Mouse (Mus musculus) testis, postnatal 10 days (tissue): ENCODE results near the gene Wdfy3.

Experiments used
- DNase-seq: peaks from one replicate; pipeline ENCODE4 v3.0.0; 2021; ENCODE audit warnings: low spot score

Wdfy3 gene

GRCm38 (mm10) chr5:101832042-101832441 is 237.7 kb downstream of the Wdfy3 start:
- no peak for DNase-seq

GRCm38 (mm10) chr5:101830180-101830579 is 239.5 kb downstream of the Wdfy3 start:
- DNase-seq: no peak

- no peak for DNase-seq
Measured at GRCm38 (mm10) chr5:101828932-101829331, 240.8 kb downstream of the Wdfy3 start.

GRCm38 (mm10) chr5:101827477-101827876 is 242.2 kb downstream of the Wdfy3 start:
- no peak for DNase-seq

- DNase-seq: peak; percentile 79
Measured at GRCm38 (mm10) chr5:101826531-101826970, 243.2 kb downstream of the Wdfy3 start.

- no peak for DNase-seq
Measured at GRCm38 (mm10) chr5:101825111-101825911, 244.4 kb downstream of the Wdfy3 start.

GRCm38 (mm10) chr5:101822311-101822670 is 247.4 kb downstream of the Wdfy3 start:
- DNase-seq: no peak

GRCm38 (mm10) chr5:101821491-101822310 is 248.0 kb downstream of the Wdfy3 start:
- DNase-seq: no peak

- no peak for DNase-seq
Measured at GRCm38 (mm10) chr5:101821052-101821451, 248.7 kb downstream of the Wdfy3 start.

GRCm38 (mm10) chr5:101819844-101820243 is 249.9 kb downstream of the Wdfy3 start:
- no peak for DNase-seq

GRCm38 (mm10) chr5:101819216-101819615 is 250.5 kb downstream of the Wdfy3 start:
- no peak for DNase-seq

- no peak for DNase-seq
Measured at GRCm38 (mm10) chr5:101816822-101817221, 252.9 kb downstream of the Wdfy3 start.

- DNase-seq: no peak
Measured at GRCm38 (mm10) chr5:101811296-101812169, 258.2 kb downstream of the Wdfy3 start.

GRCm38 (mm10) chr5:101802358-101803022 is 267.2 kb downstream of the Wdfy3 start:
- no peak for DNase-seq

GRCm38 (mm10) chr5:101801891-101802290 is 267.8 kb downstream of the Wdfy3 start:
- no peak for DNase-seq

- DNase-seq: no peak
Measured at GRCm38 (mm10) chr5:101792665-101793064, 277.1 kb downstream of the Wdfy3 start.

- no peak for DNase-seq
Measured at GRCm38 (mm10) chr5:101790560-101790959, 279.2 kb downstream of the Wdfy3 start.

- no peak for DNase-seq
Measured at GRCm38 (mm10) chr5:101789770-101790169, 280.0 kb downstream of the Wdfy3 start.

- no peak for DNase-seq
Measured at GRCm38 (mm10) chr5:101785921-101786614, 283.7 kb downstream of the Wdfy3 start.

- DNase-seq: no peak
Measured at GRCm38 (mm10) chr5:101784787-101785186, 284.9 kb downstream of the Wdfy3 start.

- DNase-seq: no peak
Measured at GRCm38 (mm10) chr5:101784328-101784727, 285.4 kb downstream of the Wdfy3 start.
